Mouse (Mus musculus) midbrain, embryonic 15.5 days (tissue): ENCODE results near the gene Esp1. TPM values are rescaled to one million over a fixed set of nuclear protein-coding genes. Genes with fewer than 3 reads are reported as not detected.
"Not testable (repeated sequence)": the region's sequence is repeated elsewhere in the genome, so short reads cannot be mapped to it uniquely, and the experiment has no call there.

Experiments
- ATAC-seq: fragments of 200-750 bp; cut with Nextera tagmentation; replicated peaks from 2 replicates; pipeline ENCODE4 v1.8.0; 2017; ENCODE audit warnings: moderate TSS enrichment
- H3K27ac ChIP-seq: fragments of 300-500 bp; sonication (generic); 2 replicates; pipeline ENCODE4 v1.5.1; 2015; ENCODE audit warnings: mild to moderate bottlenecking, inconsistent platforms
- H3K27me3 ChIP-seq: fragments of 300-500 bp; sonication (generic); replicated peaks from 2 replicates; pipeline ENCODE4 v1.6.1; 2015; ENCODE audit warnings: inconsistent platforms
- H3K36me3 ChIP-seq: fragments of 300-500 bp; sonication (generic); replicated peaks from 2 replicates; pipeline ENCODE4 v1.6.1; 2015; ENCODE audit warnings: inconsistent platforms
- H3K4me1 ChIP-seq: fragments of 300-500 bp; sonication (generic); 2 replicates; pipeline ENCODE4 v1.6.1; 2015; ENCODE audit warnings: inconsistent platforms
- H3K4me2 ChIP-seq: fragments of 300-500 bp; sonication (generic); 2 replicates; pipeline ENCODE4 v1.6.1; 2015; ENCODE audit warnings: inconsistent platforms, mild to moderate bottlenecking, moderate library complexity
- H3K4me3 ChIP-seq: fragments of 300-500 bp; sonication (generic); 2 replicates; pipeline ENCODE4 v1.5.1; 2015; ENCODE audit warnings: mild to moderate bottlenecking, inconsistent platforms
- H3K9ac ChIP-seq: fragments of 300-500 bp; sonication (generic); 2 replicates; pipeline ENCODE4 v1.6.1; 2015; ENCODE audit warnings: mild to moderate bottlenecking, inconsistent platforms
- H3K9me3 ChIP-seq: fragments of 300-500 bp; sonication (generic); 2 replicates; pipeline ENCODE4 v1.6.1; 2016; ENCODE audit warnings: inconsistent platforms
- WGBS: fragments of 180-500 bp; shearing (Covaris S2); methylation state at CpG from one replicate; pipeline ENCODE4 v1.1.7; 2015; ENCODE audit warnings: mixed read lengths; 5-methylcytosine and 5-hydroxymethylcytosine counted together
- polyA plus RNA-seq: library from polyadenylated mRNA; unstranded; fragments of >200 nt; fragmentation: Nextera tagmentation; extraction: Ambion mirVana; gene quantifications from 2 replicates; pipeline ENCODE4 v1.2.1, GENCODE M21; 2015

Gene Esp1
- polyA plus RNA-seq: not detected in 2 replicates

GRCm38 (mm10) chr17:40726820-40727219 is at the start of gene Esp1:
TSS of gene Esp1 (plus strand) at chr17:40727120.
- Histone ChIP-seq H3K9me3 (no peaks in the 10 kb centered on the region), H3K36me3 (no peaks in the 10 kb centered on the region), H3K27me3 (no peaks in the 10 kb centered on the region), H3K4me3 (no peak within 1 kb of the TSS), H3K4me2 (no peak within 1 kb of the TSS), H3K4me1 (no peaks in the 10 kb centered on the region), H3K27ac (no peak within 1 kb of the TSS), H3K9ac (no peak within 1 kb of the TSS)
- ATAC-seq: no peak
- 86% methylated on average over 2 of the region's 2 CpGs for WGBS

GRCm38 (mm10) chr17:40716273-40716672 is 10.6 kb upstream of the Esp1 start:
- Histone ChIP-seq H3K9me3 (no peaks in the 10 kb centered on the region; the same call in 1 of the 2 replicates), H3K9ac (no peak overlapping the region), H3K36me3 (no peaks in the 10 kb centered on the region), H3K27ac (no peak overlapping the region), H3K4me3 (no peak overlapping the region), H3K27me3 (no peaks in the 10 kb centered on the region), H3K4me2 (no peak overlapping the region), H3K4me1 (no peaks in the 10 kb centered on the region)
- ATAC-seq: no peak

GRCm38 (mm10) chr17:40717055-40717454 is 9.9 kb upstream of the Esp1 start:
- H3K27ac ChIP-seq, H3K36me3 ChIP-seq, H3K9ac ChIP-seq, H3K4me1 ChIP-seq, H3K4me2 ChIP-seq, H3K27me3 ChIP-seq, ATAC-seq, H3K9me3 ChIP-seq, H3K4me3 ChIP-seq: not testable (repeated sequence)

- Histone ChIP-seq H3K4me3 (no peak overlapping the region), H3K4me2 (no peak overlapping the region), H3K27ac (no peak overlapping the region), H3K27me3 (no peaks in the 10 kb centered on the region), H3K9ac (no peak overlapping the region), H3K9me3 (no peaks in the 10 kb centered on the region), H3K36me3 (no peaks in the 10 kb centered on the region), H3K4me1 (no peaks in the 10 kb centered on the region)
- WGBS: 79% methylated on average over 2 of the region's 2 CpGs
- no peak for ATAC-seq
Measured at GRCm38 (mm10) chr17:40731296-40731695, 4.4 kb downstream of the Esp1 start.

GRCm38 (mm10) chr17:40731724-40732123 is 4.8 kb downstream of the Esp1 start:
- H3K4me2 ChIP-seq: no peak overlapping the region
- no peaks in the 10 kb centered on the region for H3K36me3 ChIP-seq
- H3K27me3 ChIP-seq: no peaks in the 10 kb centered on the region
- H3K27ac ChIP-seq: no peak overlapping the region
- no peak overlapping the region for H3K4me3 ChIP-seq
- H3K9me3 ChIP-seq: no peaks in the 10 kb centered on the region
- WGBS: 61% methylated on average over 4 of the region's 4 CpGs
- no peak overlapping the region for H3K9ac ChIP-seq
- no peaks in the 10 kb centered on the region for H3K4me1 ChIP-seq
- ATAC-seq: no peak

- WGBS: 80% methylated on average over 4 of the region's 4 CpGs
Measured at GRCm38 (mm10) chr17:40763662-40764061, 36.7 kb downstream of the Esp1 start.

GRCm38 (mm10) chr17:40767120-40767519 is 40.2 kb downstream of the Esp1 start:
- Histone ChIP-seq H3K36me3 (no peaks in the 10 kb centered on the region), H3K9ac (no peak overlapping the region), H3K27me3 (no peaks in the 10 kb centered on the region), H3K4me3 (no peak overlapping the region), H3K9me3 (no peaks in the 10 kb centered on the region), H3K27ac (no peak overlapping the region), H3K4me2 (no peak overlapping the region), H3K4me1 (no peaks in the 10 kb centered on the region)
- no peak for ATAC-seq
- 85% methylated on average over 1 of the region's 1 CpGs for WGBS

More at GRCm38 (mm10) chr17:40763662-40764061, 36.7 kb downstream of the Esp1 start:
- H3K27ac ChIP-seq: no peak overlapping the region
- H3K4me3 ChIP-seq: no peak overlapping the region
- H3K27me3 ChIP-seq: no peaks in the 10 kb centered on the region
- no peak for ATAC-seq
- H3K4me1 ChIP-seq: no peaks in the 10 kb centered on the region
- no peaks in the 10 kb centered on the region for H3K36me3 ChIP-seq
- no peaks in the 10 kb centered on the region for H3K9me3 ChIP-seq
- no peak overlapping the region for H3K9ac ChIP-seq
- H3K4me2 ChIP-seq: no peak overlapping the region

Other genes starting within 250 kb of the Esp1 start
- gene Esp8, start 207.1 kb upstream of the Esp1 start, polyA plus RNA-seq: not detected in 2 replicates
- not detected in 2 replicates for gene Esp6, start 165.6 kb upstream of the Esp1 start, polyA plus RNA-seq
- gene Esp4, start 128.5 kb upstream of the Esp1 start, polyA plus RNA-seq: not detected in 2 replicates
- gene Esp3, start 95.0 kb upstream of the Esp1 start, polyA plus RNA-seq: not detected in 2 replicates
- not detected in 2 replicates for gene Crisp2, start 79.9 kb downstream of the Esp1 start, polyA plus RNA-seq
- 0.14 and 0.49 TPM in 2 replicates for gene Rhag, start 84.0 kb downstream of the Esp1 start, polyA plus RNA-seq
- gene 9130008F23Rik, start 153.4 kb downstream of the Esp1 start, polyA plus RNA-seq: 0.61 and 0.65 TPM in 2 replicates
- not detected in 2 replicates for gene Glyatl3, start 187.2 kb downstream of the Esp1 start, polyA plus RNA-seq
- 19.0 and 19.4 TPM in 2 replicates for gene Mut, start 207.6 kb downstream of the Esp1 start, polyA plus RNA-seq
- gene Cenpq, start 207.9 kb downstream of the Esp1 start, polyA plus RNA-seq: 8.5 and 8.6 TPM in 2 replicates